Mouse (Mus musculus) erythroid progenitor cell, adult 5-6 weeks (primary cell): ENCODE results near the gene Myo10. TPM values are rescaled to one million over a fixed set of nuclear protein-coding genes. Genes with fewer than 3 reads are reported as not detected.
"Not testable (repeated sequence)": the region's sequence is repeated elsewhere in the genome, so short reads cannot be mapped to it uniquely, and the experiment has no call there.

ENCODE experiments used
- ATAC-seq: replicated peaks from 2 replicates; pipeline ENCODE4 v1.8.0; 2016; ENCODE audit warnings: moderate number of reproducible peaks, mild to moderate bottlenecking, moderate TSS enrichment, inconsistent platforms; ENCODE audit not compliant: poor library complexity, low FRiP score, severe bottlenecking
- total RNA-seq, 2 experiments: library from RNA; stranded (forward) in 1 of 2; stranded (reverse) in 1 of 2; fragments of 150-400 nt in 1 of 2; fragments of 186-747, 209-891 nt in 1 of 2; gene quantifications; 2 replicates each; pipeline versions ENCODE4 v1.2.3 to v1.2.4; 2015 to 2017; ENCODE audit warnings: low replicate concordance in 2 of 2

The Myo10 gene
- total RNA-seq, 2 experiments from 2014 or later = 7.9 to 8.4 TPM

DNA sequence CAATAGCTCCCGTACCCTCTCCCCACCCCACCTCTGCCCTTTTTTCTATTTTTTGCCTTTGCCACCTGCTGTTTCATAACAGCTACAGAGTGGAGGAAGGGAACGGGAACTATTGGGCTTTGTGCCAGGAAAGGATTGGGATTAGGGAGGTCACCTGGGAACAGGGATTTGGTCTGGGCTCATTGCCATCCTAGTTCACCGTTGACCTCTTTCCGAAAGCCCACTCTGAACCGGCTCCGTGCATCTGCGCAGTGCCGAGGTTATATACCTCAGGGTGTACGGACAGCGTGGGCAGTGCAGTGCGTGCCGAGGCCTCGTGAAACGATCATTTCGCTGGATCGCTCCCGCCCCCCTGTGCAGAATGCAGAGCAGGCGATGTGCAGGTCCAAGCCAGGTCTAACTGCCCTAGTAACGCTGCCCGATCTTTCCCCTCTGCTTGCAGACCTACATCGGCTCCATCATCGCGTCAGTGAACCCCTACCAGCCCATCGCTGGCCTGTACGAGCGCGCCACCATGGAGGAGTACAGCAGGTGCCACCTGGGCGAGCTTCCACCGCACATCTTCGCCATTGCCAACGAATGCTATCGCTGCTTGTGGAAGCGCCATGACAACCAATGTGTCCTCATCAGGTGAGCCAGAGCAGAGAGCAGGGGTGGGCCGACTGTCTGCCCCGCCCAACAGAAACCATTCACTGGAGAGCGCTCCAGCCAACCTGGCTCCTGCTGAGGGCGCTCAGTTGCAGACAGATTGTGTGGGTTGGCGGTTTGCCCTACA is 91.4 kb downstream of the Myo10 start:
- no peak for ATAC-seq

- ATAC-seq = no peak
Observed at GRCm38 (mm10) chr15:25715218-25715995, 93.1 kb downstream of the Myo10 start.

- ATAC-seq = no peak
Observed at GRCm38 (mm10) chr15:25715996-25716395, 93.7 kb downstream of the Myo10 start.

DNA sequence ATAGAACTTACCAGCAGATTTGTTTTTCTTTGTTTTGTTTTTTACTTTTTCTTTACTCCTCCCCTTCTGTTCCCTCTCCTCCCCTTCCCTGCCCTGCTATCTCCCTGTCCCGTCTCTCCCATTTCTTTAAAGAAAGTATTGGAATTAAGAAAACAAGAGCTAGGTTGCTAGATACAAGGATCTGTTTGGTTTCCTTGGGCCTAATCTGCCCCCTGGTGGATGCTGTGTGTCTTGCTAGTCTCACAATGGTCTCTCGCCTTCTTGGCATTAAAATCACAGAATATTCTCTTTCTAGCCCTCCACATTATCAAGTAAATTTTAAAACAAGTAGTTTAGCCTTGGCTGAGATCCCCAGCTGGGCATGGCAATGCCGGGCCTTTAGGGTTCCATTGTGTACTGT is 94.7 kb downstream of the Myo10 start:
- ATAC-seq = no peak

DNA sequence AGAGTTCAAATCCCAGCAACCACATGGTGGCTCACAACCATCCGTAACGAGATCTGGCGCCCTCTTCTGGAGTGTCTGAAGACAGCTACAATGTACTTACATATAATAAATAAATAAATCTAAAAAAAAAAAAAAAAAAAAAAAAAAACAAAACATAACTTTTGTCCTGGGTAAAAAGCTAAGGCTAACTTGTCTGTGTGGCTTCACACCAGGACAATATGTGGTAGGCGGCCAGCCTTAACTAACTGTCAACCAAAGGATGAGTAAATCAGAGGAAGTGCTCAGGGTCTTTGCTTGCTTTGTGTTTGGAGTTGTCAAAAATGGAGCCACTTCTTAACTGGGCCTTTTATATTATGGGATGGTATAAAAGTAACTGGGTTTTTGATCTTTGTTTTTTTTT is 95.8 kb downstream of the Myo10 start:
- not testable (repeated sequence) for ATAC-seq

GRCm38 (mm10) chr15:25719270-25719669 is 96.9 kb downstream of the Myo10 start:
- no peak for ATAC-seq

- ATAC-seq = no peak
Observed at GRCm38 (mm10) chr15:25720263-25720662, 97.9 kb downstream of the Myo10 start.

DNA sequence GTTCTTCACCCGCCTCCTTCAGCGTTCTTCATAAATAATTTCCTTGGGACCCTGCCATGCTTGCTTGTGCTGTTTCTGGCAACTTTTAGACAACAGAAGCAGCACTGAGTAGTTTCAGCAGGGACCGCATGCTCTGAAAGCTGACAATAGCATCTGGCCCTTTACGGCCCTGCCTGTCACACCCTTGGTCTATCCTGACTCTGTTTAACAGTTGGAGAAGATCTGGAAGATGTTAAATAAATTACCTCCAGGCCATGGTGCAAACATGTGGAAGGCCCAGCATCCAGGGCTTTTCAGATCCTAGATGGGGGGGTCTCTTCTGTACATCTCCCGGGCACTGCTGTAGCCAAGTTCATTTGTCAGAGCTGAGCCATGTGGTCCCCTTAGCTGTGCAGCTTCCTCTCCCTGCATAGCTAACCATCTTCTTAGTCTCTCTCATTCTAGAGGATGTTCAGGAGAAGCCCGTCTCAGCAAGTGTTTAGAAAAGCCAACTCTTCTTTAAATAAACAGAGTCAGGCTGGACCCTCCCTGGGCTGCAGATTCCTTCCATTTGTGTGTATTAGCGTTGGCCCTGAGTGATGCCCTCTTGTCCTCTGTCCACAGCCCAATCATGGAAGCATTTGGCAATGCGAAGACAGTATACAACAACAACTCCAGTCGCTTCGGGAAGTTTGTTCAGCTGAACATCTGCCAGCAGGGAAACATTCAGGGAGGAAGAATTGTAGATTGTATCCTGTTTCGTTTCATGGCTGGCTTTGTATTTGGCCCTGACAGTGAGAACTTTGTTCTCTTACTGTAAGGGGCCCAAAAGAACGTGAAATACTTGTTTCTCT is 101.2 kb downstream of the Myo10 start:
- ATAC-seq = no peak

DNA sequence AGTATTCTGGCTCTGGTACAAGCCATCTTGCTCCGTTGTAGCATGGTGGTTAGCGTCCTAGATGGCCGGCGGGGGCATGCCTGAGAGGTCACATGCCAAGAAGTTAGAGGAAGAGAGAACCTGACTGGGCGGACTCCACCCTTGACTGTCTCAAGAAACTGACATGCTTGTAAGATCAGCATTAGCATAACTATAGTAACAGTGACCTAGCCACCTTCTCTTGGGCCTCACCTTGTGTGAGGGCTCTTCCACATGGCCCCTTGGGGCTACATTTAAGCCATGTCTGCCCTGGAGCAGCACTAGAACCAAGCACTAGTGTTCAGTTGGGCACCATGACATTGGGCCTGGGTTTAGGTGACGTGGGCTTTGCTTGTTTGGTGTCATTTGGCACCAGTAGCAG is 102.2 kb downstream of the Myo10 start:
- no peak for ATAC-seq

- no peak for ATAC-seq
Observed at GRCm38 (mm10) chr15:25726814-25727213, 104.5 kb downstream of the Myo10 start.

DNA sequence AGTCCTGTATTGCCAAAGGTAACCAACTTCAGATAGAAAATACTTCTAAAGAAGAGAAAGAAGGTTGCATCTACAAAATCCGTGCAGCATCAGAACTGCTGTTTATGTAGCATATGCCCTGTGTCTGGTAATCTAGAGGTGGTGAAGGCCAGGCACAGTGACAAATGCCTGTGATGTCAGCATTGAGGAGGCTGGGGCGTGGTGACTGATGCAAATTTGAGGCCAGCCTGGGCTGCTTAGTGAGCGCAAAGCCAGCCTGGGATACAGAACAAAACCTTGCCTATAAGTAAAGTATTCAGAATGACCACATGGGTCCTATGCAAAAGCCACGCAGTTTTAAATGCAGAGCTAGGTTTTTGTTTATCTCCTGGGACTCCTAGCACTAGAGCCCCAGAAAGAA is 106.2 kb downstream of the Myo10 start:
- no peak for ATAC-seq

DNA sequence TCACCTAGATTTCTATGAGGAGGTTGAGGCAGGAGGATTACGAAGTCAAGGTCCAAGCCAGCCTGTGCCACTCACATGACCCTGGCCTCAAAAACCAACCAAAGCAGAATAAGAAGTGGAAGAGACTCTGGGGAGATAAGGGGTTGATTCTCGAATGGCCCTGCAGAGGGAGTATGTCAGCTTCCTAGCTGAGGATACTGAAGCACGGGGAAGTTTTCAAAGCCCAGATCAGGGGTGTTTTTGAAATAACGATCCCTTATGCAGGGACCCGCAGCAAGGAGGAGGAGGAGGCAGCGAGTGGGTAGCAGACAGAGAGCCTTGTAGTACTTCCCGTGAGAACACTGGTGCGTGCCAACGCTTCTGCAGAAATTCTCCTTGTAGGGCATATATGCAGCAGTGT is 108.7 kb downstream of the Myo10 start:
- no peak for ATAC-seq

GRCm38 (mm10) chr15:25732758-25733428 is 110.6 kb downstream of the Myo10 start:
- no peak for ATAC-seq

DNA sequence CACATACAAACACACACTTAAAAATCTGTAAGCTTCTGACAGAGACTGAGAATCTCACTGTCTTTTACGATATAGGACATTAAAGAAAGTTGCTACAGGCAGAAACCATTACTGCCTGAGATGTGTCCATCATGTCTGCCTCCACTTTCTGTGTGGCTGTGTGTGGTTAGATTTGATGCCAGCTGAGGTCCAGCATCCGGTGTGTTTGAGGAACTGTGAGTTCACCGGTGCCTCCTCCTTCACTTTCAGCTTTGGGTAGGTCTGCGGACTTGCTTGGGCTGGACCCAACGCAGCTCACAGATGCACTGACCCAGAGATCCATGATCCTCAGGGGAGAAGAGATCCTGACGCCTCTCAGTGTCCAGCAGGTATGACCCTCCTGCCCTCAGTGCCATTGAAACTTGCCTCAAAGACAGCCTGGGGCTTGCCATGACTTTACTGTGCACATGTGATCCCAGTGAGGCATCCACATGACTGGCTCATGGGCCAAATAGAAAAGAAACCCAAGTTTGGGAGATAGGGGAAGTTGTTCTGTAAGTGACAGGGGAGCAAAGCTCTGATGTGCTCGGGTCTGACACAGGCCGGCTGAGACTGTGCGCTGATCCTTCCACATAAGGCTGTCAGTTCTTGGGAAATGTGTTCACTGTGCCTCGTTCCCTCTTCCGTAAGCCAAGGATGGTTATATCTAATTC is 111.6 kb downstream of the Myo10 start:
- ATAC-seq = no peak

DNA sequence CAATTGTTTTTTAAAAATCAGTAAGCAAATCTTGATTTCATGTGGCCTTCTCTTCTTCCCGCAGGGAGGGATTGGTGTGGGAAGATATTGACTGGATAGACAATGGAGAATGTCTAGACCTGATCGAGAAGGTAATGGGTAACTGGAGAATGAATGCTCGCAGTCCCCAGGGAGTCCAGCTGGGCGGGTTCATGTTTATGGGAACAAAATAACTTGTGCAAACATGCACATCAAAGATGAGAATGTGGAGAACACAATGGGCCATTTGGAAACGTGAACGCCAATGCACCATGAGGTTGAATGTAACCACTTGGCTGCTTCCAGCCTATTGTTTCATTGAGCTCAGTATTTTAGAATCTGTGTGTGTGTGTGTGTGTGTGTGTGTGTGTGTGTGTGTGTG is 114.2 kb downstream of the Myo10 start:
- no peak for ATAC-seq

GRCm38 (mm10) chr15:25740271-25740670 is 117.9 kb downstream of the Myo10 start:
- no peak for ATAC-seq

DNA sequence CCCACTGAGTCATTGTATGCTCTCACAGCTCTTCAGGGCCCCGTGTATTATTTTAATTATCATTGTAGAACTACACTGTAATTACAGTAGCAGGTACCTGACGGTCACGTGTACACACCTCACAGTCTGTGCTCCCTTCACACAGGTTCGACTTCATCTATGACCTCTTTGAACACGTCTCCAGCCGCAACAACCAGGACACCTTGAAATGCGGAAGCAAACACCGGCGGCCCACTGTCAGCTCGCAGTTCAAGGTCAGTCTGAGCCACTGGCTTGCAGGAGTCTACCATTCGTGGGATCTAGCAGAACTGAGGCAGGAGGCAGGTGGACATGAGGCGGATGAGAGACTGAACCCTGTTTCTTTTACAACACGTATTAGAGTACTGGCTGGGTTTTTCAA is 119.9 kb downstream of the Myo10 start:
- no peak for ATAC-seq

DNA sequence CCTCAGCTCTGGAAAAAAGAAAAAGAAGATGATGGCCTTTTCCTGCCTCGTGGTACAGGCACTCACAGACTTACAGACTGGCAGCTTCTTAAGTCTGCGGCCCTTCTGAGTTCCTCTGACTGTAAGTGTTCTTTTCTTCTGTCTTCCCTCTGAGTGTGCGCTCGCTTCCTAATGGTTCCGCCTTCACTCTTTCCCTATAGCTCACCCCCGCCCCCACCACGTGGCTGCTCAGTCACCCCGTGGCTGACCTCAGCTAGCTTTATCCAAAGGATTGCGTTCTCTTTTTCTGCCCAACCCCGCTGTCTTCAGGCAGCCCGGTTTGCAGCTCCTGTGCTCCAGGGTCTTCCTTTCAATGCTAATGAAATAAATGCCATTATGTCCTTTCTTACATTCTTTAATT is 129.2 kb downstream of the Myo10 start:
- no peak for ATAC-seq

DNA sequence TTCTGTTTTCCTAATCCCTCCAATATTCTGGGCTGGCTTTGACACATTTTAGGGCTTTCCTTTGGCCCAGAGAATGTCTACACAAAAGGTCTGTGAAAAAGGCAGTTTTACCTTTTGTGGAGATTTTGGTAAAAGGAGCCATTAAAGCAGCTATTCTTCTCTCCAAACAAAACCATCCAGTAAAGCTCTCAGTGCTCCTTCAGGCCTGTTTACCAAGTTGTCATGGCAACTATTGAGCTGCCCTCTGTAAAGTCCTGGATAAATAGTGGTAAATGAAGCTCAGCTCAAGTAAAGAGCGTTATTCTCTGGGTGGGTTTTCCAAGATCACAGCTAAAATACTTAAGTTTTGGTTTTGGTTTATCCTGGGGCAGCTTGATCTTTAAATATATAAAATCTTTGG is 130.3 kb downstream of the Myo10 start:
- no peak for ATAC-seq
